Mouse (Mus musculus) liver, embryonic 14.5 days (tissue): ENCODE results near the gene Gm26938.

ENCODE experiments used
- CTCF ChIP-seq: IDR thresholded peaks from 2 replicates; pipeline ENCODE4 v1.5.1; 2016; ENCODE audit warnings: antibody characterized with exemption, low read depth, control low read depth
- EP300 ChIP-seq: IDR thresholded peaks from 2 replicates; pipeline ENCODE4 v1.6.1; 2016; ENCODE audit warnings: antibody characterized with exemption, low read depth

DNA sequence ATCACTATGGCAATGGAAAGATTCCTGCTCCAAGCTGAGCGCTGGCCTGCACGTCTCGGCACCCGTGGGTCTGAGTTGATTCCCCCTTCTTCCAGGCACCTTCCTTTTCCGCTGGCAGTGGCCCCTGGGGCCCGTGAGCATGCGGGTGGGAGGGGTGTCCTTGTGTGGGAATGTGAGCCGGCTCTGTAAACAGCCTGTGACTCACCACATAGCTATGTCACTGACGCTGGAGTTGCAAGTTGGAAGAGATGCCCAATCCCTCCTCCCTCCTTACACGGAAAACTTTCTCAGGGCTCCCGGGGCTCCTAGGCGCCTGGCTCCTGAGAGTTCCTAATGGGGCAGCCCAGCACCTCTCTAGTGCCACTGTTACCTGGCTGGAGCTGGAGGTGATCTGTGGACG, 29.3 kb downstream of the Gm26938 start:
- TF ChIP-seq CTCF (no peak), EP300 (no peak)
